Mouse (Mus musculus): ENCODE measurements at regions not wholly inside any gene's neighbourhood (a gene's known extent, or its start where the extent isn't known, plus 50 kb on each side); places are given as distances from the start of the nearest gene placed in this dataset.

- TF ChIP-seq CTCF (IDR thresholded peaks at IDR 0.05; ENCODE audit: extremely low read depth, insufficient read length, insufficient replicate concordance, low read depth, low read length) (no peak), POLR2A (IDR thresholded peaks at IDR 0.05; ENCODE audit: low read depth, low read length) (no peak)
These were observed 90.7 kb upstream of the Lnx1 start for GRCm38 (mm10) chr5:74793431-74793830.

All from small intestine, adult 2 months (tissue).